Mouse (Mus musculus) heart, adult 2 months (tissue): ENCODE measurements around the gene Iqsec1. TPM values are rescaled to one million over a fixed set of nuclear protein-coding genes. Genes with fewer than 3 reads are reported as not detected.

Source experiments
- DNase-seq, 2 experiments: peaks; one replicate each; pipeline ENCODE4 v3.0.0; 2021
- H3K27ac ChIP-seq: fragments of 200-600 bp; 2 replicates; pipeline ENCODE4 v1.8.1; 2022
- H3K27me3 ChIP-seq: fragments of 200-500 bp; 2 replicates; pipeline ENCODE4 v1.6.1; 2012; ENCODE audit warnings: mild to moderate bottlenecking, low read length, inconsistent platforms, mixed read lengths; ENCODE audit not compliant: control insufficient read depth, insufficient read depth
- H3K36me3 ChIP-seq: fragments of 200-500 bp; 2 replicates; pipeline ENCODE4 v1.6.1; 2012; ENCODE audit warnings: low read length, inconsistent platforms; ENCODE audit not compliant: control insufficient read depth, insufficient read depth
- H3K4me1 ChIP-seq: fragments of 200-500 bp; 2 replicates; pipeline ENCODE4 v1.6.1; 2011; ENCODE audit warnings: low read length; ENCODE audit not compliant: control insufficient read depth, insufficient read depth
- H3K4me3 ChIP-seq: fragments of 200-600 bp; 2 replicates; pipeline ENCODE4 v1.8.1; 2022
- H3K79me2 ChIP-seq: fragments of 200-500 bp; replicated peaks from 2 replicates; pipeline ENCODE4 v1.6.1; 2012; ENCODE audit warnings: mild to moderate bottlenecking, inconsistent platforms, low read length, moderate library complexity, mixed read lengths; ENCODE audit not compliant: control insufficient read depth, insufficient read depth
- H3K9ac ChIP-seq: fragments of 200-500 bp; 2 replicates; pipeline ENCODE4 v1.6.1; 2012; ENCODE audit warnings: low read depth, mild to moderate bottlenecking, control low read depth, inconsistent platforms, low read length, mixed read lengths
- CTCF ChIP-seq: fragments of 200-600 bp; IDR thresholded peaks from 2 replicates; pipeline ENCODE4 v1.8.1; 2022; ENCODE audit warnings: antibody characterized with exemption, mild to moderate bottlenecking, moderate library complexity
- EP300 ChIP-seq: fragments of 200-500 bp; IDR thresholded peaks from 2 replicates; pipeline ENCODE4 v1.6.1; 2011; ENCODE audit warnings: low read depth, low read length, control low read depth; ENCODE audit not compliant: insufficient read depth
- POLR2A ChIP-seq: fragments of 200-500 bp; IDR thresholded peaks from 2 replicates; pipeline ENCODE4 v1.6.1; 2011; ENCODE audit warnings: mild to moderate bottlenecking, low read depth, low read length, control low read depth; ENCODE audit not compliant: insufficient read depth
- WGBS: fragments of 180-500 bp; shearing (Covaris S2); methylation state at CpG from one replicate; pipeline ENCODE4 v1.1.7; 2018; 5-methylcytosine and 5-hydroxymethylcytosine counted together
- intact Hi-C: fragments of 180-260 bp; cut with DNase I; formaldehyde crosslinking; loops from one replicate; pipeline ENCODE4 v1.15.1; 2025
- polyA plus RNA-seq: library from polyadenylated mRNA; depleted of rRNA; stranded (reverse); fragments of >200 nt; gene quantifications from 2 replicates; pipeline ENCODE4 v1.2.3, GENCODE M21; 2012
- total RNA-seq, 2 experiments: library from RNA; stranded (reverse); gene quantifications; 2 replicates each; pipeline ENCODE4 v1.2.3; 2021

Gene Iqsec1
- total and polyA plus RNA-seq, 3 experiments: 100 to 147 (median 146) TPM

DNA sequence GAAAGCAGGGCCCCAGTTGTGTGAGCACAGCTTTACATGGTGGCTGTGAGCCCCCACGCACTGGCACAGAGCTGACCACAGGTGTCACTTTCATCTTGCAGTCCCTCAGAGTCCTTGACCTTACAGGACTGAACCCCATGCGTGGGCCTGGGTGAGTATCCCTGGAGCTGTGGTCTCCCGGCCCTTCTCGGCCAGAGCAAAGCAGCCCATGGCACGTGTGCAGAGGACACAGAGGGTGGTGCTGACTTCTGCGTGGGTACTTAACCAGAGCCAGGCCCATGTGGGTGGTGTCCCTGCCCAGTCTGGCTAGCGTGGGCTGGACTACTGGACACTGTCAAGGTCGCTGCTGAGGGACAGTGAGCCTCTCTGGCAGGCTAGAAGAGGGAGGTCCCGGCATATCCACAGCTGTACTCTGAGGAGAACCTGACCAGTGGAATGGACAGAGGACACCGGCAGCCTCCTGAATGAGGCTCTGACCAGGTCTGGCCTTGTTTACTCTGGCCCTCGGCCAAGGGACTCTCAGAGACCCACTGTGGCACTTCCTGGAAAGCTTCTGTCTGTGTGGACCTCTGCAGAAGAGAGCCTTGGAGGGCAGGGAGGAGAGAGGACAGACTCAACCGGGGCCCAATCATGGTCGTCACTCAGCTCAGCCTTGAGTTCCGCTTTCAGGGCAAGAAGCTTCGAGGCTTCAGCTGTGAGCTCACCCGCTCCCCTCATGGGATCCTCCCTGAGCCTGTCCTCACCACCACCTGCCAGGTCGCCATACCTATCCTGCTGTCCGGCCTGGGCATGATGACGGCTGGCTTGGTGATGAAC is 369.5 kb downstream of the Iqsec1 start:
- H3K9ac ChIP-seq: peak overlapping the region; percentile 30
- H3K27ac ChIP-seq: peak overlapping the region; percentile 91
- H3K4me3 ChIP-seq: peak overlapping the region; percentile 49
- no peaks in the 10 kb centered on the region for H3K79me2 ChIP-seq
- intact Hi-C loops: no loop called here
- TF ChIP-seq POLR2A (peak; percentile 49; the same call in 1 of the 2 replicates), EP300 (no peak)
- no peaks in the 10 kb centered on the region for H3K36me3 ChIP-seq
- no peaks in the 10 kb centered on the region for H3K27me3 ChIP-seq
- WGBS: 42% methylated on average over 19 of the region's 19 CpGs
- peaks cover 15% of the 10 kb centered on the region; the same call in 1 of the 2 replicates for H3K4me1 ChIP-seq
- DNase-seq: peak; percentile 62 to 72

DNA sequence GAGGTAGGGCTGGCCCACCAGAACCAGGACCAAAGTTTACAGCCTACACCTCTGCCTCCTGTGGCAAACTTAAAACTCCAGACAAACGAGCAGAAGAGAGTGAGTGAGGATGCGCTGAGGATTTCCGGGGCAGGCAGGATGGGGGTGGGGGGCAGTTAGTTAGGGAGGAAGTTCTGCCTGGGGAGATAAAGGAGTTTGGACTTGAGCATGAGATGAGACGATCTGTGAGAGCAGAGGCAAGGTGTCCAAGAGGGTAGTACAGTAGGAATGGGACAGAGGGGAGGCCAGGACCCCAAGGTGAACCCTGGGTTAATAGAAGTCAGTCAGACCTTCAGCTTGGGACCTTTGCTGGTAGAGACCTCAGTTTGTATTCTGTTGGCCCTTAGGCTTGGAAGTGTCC is 370.2 kb downstream of the Iqsec1 start:
- Histone ChIP-seq H3K79me2 (no peaks in the 10 kb centered on the region), H3K36me3 (no peaks in the 10 kb centered on the region), H3K27me3 (no peaks in the 10 kb centered on the region), H3K9ac (no peak overlapping the region), H3K27ac (peak overlapping the region; percentile 91), H3K4me1 (peaks cover 13% of the 10 kb centered on the region; the same call in 1 of the 2 replicates), H3K4me3 (no peak overlapping the region)
- 47% methylated on average over 4 of the region's 4 CpGs for WGBS
- TF ChIP-seq EP300: no peak
- TF ChIP-seq CTCF: no peak
- TF ChIP-seq POLR2A: no peak
- no peak for DNase-seq
- intact Hi-C loops: no loop called here

GRCm38 (mm10) chr6:90616481-90616880 is 372.0 kb downstream of the Iqsec1 start:
- H3K79me2 ChIP-seq: no peaks in the 10 kb centered on the region
- 64% methylated on average over 6 of the region's 6 CpGs for WGBS
- H3K36me3 ChIP-seq: no peaks in the 10 kb centered on the region
- peaks cover 13% of the 10 kb centered on the region; the same call in 1 of the 2 replicates for H3K4me1 ChIP-seq
- TF ChIP-seq CTCF (no peak), EP300 (no peak), POLR2A (no peak)
- intact Hi-C loops: no loop called here
- peak overlapping the region; percentile 92 for H3K27ac ChIP-seq
- H3K4me3 ChIP-seq: no peak overlapping the region
- H3K27me3 ChIP-seq: no peaks in the 10 kb centered on the region
- H3K9ac ChIP-seq: no peak overlapping the region
- no peak for DNase-seq

DNA sequence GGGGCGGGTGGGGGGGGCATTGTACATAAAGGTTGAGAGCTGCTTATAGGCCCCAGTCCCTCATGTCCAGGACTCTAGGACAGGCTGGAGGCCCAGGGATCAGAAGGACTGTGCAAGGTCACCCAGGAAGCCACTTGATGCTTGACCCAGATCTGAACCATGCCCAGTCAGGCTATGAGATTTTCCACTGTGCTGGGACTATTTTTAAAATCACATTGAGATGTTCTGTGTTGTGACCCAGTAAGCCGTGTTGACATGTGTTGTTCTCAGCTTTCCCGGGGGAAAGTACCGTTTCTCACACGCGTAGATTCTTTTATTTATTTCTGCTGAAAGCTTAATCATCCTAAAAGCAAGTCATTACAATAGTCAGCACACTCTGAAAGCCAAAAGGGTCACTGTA is 372.5 kb downstream of the Iqsec1 start:
- Histone ChIP-seq H3K9ac (no peak overlapping the region), H3K79me2 (no peaks in the 10 kb centered on the region), H3K27ac (peak overlapping the region; percentile 92), H3K4me1 (peaks cover 13% of the 10 kb centered on the region; the same call in 1 of the 2 replicates), H3K4me3 (no peak overlapping the region), H3K27me3 (no peaks in the 10 kb centered on the region), H3K36me3 (no peaks in the 10 kb centered on the region)
- DNase-seq: peak in 1 of 2 experiments; percentile 73
- TF ChIP-seq POLR2A: no peak
- TF ChIP-seq CTCF: no peak
- peak; percentile 88 for TF ChIP-seq EP300
- intact Hi-C loops: no loop called here
- WGBS: 46% methylated on average over 6 of the region's 6 CpGs

GRCm38 (mm10) chr6:90615362-90615761 is 373.1 kb downstream of the Iqsec1 start:
- no peaks in the 10 kb centered on the region for H3K79me2 ChIP-seq
- peak in 1 of 2 experiments; percentile 45 for DNase-seq
- H3K9ac ChIP-seq: no peak overlapping the region
- H3K27me3 ChIP-seq: no peaks in the 10 kb centered on the region
- intact Hi-C loops: no loop called here
- no peaks in the 10 kb centered on the region for H3K36me3 ChIP-seq
- TF ChIP-seq EP300: no peak
- no peak for TF ChIP-seq POLR2A
- no peak for TF ChIP-seq CTCF
- peak overlapping the region; percentile 92 for H3K27ac ChIP-seq
- peaks cover 13% of the 10 kb centered on the region; the same call in 1 of the 2 replicates for H3K4me1 ChIP-seq
- 59% methylated on average over 7 of the region's 7 CpGs for WGBS
- no peak overlapping the region for H3K4me3 ChIP-seq

- TF ChIP-seq EP300: no peak
- TF ChIP-seq CTCF: no peak
- no peak for TF ChIP-seq POLR2A
- Histone ChIP-seq H3K4me1 (peaks cover 10% of the 10 kb centered on the region; the same call in 1 of the 2 replicates), H3K27ac (no peak overlapping the region), H3K36me3 (no peaks in the 10 kb centered on the region), H3K27me3 (no peaks in the 10 kb centered on the region), H3K4me3 (no peak overlapping the region), H3K79me2 (no peaks in the 10 kb centered on the region), H3K9ac (no peak overlapping the region)
- no peak for DNase-seq
- 89% methylated on average over 8 of the region's 8 CpGs for WGBS
- intact Hi-C loops: no loop called here
These were observed 375.2 kb downstream of the Iqsec1 start for GRCm38 (mm10) chr6:90613277-90613676.
